Mouse (Mus musculus) activated CD4-positive, CD25-positive, alpha-beta regulatory T cell, adult 4 months (primary cell): ENCODE results near the gene Tcf7l2. TPM values are rescaled to one million over a fixed set of nuclear protein-coding genes. Genes with fewer than 3 reads are reported as not detected.

Source experiments
- ATAC-seq: one replicate; pipeline ENCODE4 v1.8.0; 2017
- polyA plus RNA-seq, 2 experiments: library from polyadenylated mRNA; unstranded; fragments of 100-300 nt; shearing (Covaris generic); gene quantifications; one replicate each; pipeline ENCODE4 v1.2.1; 2017

Tcf7l2 gene
- polyA plus RNA-seq, 2 experiments from 2014 or later, result 1.6 TPM

DNA sequence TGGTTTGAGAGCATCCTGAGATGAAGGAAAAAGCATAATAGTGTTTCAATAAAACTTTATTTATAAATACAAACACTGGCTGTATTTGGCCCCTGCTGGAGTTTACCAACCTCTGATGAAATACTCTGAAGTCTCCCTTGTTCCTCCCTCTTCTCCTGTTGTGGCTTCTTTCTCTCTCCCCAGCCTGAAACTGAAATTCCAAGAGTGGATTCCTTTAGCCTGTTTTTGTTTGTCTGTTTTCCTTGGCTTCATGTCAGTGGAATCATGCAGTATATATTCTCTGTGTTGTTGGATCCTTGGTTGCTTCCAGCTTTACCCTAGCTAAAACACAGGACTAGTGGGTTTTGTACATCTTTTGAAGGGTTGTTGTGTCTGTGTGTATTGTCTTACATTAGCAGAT, 16.5 kb downstream of the Tcf7l2 start:
- ATAC-seq, result no peak

DNA sequence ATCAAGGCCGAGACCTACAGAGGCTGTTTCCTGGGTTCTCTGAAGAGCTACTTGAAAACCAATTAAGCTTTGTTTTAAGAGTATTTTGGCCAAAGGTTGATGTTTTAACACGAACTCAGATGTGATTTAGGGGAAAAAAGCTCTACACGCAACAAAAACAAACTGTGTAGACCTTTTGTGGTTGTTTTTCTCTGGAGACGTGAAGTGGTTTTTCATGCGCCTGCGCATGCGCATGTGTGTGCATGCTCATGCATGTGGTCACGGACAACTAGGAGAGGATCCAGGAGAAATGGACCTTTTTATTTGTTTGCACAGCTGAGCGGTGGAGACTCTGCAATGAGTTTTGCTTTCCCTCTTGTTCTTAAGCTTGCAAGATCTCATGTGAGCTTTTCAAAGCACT, 17.4 kb downstream of the Tcf7l2 start:
- no peak for ATAC-seq

DNA sequence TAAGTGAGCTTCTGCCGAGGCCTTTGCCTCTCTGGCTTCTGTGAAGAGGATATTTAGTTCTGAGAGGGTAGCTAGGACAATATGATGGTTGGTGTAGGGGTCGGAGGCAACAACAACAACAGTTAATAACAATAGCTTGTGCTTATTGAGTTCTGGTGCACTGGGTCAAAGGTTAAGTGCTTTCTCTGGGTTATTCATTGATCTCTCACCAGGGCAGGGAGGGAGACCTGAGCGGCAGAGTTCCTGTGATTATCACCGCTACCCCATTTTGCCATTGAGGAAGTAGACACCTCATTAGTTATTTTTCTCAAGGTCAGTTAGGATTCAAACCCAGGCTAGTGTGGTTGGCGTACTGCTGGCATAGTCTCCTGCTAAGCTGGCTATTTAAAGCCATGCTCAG, 19.5 kb downstream of the Tcf7l2 start:
- no peak for ATAC-seq

DNA sequence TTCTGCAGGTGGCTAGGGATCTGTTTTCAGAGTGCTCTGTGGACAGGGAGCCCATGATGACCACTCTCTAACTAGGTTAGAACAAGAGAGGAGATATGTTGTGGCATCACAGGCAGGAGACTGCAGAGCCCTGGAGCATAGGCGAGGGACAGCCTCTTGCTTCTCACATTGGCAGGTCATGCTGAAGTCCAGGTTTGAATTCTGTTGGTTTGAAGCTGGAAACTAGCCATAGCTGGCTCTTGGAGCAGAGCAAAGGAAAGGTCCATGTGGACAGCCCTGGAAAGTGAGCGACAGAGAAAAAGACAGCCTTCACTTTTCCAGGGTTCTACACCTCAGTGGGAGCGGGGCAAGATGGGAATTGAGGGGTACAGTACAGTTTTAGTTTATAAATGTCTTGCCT, 20.6 kb downstream of the Tcf7l2 start:
- no peak for ATAC-seq

DNA sequence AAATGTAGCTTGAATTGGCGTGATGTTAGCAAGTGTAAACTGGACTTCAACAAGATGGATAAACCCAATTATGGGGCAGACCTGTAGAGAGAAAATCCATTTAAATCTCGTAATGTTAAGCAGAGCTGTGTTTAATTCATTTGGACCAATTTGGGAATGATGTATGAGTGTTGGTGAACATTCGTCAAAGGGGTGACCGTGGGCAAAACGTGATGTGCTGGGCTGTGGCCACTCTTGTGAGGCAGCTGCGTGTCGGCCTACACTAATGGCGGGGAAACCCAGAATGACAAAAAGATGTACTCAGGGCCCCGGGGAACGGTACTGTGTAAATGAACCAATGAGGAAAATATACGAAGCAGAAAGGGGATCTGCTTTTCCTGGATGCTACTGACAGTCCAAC, 24.2 kb downstream of the Tcf7l2 start:
- no peak for ATAC-seq

DNA sequence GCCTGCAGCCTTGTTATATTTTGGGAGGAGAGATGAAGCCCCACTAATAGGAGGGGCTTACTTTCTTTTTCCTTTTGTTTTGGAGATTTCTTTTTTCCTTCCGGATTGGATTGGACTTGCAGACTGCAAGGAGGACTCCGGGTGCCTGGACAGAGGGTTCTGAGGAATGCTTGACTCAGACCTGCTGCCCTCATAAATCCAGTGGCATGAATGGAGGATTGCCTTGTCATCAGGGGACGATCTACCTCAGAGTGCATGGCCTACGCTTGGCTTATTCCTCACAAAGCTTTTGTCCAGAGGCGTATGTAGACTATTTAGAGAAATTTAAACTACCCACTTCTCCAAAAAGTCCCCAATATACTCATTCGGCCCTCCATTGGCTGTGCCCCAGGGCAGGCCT, 25.5 kb downstream of the Tcf7l2 start:
- ATAC-seq, result no peak

DNA sequence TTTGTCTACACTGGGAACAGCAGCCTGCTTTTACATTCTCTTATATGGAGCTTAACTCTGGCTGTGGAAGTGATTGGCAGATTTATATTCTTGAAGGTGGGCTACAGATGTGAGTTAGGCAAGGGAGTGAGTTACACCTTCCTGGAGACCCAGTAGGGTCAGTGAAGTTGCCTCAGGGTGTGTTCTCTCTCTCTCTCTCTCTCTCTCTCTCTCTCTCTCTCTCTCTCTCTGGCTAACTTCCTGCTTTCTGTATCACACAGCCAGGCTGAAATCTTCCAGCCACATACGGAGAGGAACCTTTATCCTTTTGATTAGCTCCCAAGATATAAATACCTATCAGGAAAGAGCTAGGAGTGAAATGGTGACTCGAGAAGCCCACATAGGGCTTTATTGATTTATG, 26.0 kb downstream of the Tcf7l2 start:
- no peak for ATAC-seq

DNA sequence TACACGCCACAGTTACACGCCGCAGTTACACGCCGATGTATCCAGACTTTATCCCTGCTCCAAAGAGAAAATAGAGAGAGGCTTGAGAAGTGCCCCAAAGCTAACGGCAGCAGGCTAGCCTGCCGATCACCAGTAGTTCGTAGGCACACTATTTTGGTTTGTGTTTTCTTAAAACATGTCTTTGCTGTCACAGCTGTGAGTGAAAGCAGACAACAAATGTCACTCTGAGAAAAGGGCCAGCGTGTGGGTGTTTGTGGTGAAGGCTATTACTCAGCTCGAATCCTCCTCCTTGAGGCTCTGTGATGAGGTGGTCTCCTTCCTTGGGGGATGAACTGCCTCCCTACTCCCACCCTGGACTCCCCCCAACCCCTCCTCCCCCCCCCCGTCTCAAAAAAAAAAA, 26.6 kb downstream of the Tcf7l2 start:
- ATAC-seq, result no peak

DNA sequence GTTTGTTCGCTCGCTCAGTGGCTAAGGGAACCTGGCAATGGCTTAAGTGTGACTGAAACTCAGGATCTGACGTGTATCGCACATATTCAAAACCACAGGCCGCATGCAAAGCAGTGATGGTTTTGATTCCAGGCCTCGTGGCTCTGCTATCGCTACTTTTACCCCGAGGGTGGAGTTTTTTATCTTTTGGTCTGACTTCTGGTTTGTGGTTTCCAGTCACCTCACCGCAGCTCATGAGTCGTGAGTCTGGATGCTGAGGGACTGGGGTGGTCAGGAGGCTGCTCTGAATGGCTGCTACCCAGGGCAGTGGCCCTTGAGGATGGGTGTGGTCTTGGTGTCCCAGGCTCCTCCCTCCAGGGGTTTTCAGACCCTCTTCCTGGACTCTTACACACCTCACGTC, 27.3 kb downstream of the Tcf7l2 start:
- no peak for ATAC-seq

DNA sequence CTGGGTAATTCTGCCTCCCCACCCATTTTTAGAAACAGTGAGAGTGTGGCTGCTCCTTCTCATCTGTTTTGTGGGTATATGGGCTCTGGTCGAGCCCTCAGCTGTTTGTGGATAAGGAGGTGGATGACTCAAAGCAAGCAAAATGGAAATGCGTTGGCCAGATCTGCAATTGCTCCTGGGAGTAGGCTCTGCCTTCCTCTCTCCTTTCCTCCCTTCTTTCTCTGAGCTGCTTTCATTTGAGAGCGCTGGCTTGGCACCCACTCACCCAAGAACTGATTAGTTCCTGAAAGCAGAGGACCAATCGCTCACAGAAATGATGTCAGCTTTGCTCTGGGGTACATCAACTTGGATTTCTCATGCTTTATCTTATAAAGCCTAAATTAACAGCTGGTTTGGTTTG, 32.7 kb downstream of the Tcf7l2 start:
- no peak for ATAC-seq

DNA sequence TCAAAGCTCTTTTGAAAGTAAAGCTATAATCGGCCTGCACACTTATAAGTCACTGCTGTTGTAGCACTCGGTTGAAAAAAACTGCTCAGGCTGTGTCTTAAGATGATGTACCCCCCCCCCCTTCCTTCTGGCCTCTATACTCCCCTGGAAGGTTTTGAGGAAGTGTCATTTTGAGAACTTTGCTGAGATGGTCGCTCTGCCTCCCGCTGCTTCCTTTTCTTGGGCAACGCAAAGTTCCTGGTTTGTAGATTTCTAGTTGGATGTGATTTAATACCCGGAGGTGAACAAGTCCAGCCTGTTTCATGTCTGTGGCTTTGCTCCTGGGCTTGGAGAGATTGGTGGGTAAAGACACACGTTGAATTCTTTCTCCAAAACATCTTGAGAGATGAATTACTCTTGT, 33.2 kb downstream of the Tcf7l2 start:
- ATAC-seq, result no peak

DNA sequence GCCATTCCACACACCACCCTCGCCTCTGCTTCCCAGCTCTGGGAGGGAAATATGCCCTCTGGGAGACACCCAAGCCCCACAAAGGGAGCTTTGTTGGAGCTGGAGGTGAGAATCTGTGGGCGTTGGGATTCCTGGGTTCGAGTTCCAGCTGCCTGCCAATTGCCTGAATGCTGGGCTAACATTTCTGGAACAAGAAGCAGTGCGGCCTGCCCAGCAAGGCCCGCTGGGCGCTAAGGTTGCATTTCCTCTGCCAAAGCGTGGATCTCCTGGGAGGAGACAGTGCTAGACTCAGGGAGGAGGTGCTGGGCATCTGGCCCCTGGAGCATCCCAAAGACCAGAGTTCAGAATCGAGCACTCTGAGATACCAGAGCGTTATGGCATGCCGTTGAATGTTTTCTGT, 38.3 kb downstream of the Tcf7l2 start:
- ATAC-seq, result no peak

DNA sequence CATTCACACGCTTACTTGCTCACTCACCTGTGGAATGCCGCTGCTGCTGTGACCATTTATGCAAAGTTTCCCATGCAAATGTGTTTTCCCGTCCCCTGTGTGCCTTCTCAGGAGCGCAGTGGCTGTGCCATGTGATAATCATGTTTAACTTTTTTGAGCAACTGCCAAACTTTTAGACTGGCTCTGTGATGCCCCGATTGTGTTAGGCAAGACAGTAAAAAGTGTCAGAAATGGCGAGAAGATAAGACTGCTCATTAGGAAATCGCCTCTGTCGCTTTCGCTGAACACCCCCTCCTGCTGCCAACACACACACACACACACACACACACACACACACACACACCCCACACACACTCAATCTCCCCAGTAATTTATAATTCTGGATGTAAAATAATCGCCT, 39.5 kb downstream of the Tcf7l2 start:
- no peak for ATAC-seq

DNA sequence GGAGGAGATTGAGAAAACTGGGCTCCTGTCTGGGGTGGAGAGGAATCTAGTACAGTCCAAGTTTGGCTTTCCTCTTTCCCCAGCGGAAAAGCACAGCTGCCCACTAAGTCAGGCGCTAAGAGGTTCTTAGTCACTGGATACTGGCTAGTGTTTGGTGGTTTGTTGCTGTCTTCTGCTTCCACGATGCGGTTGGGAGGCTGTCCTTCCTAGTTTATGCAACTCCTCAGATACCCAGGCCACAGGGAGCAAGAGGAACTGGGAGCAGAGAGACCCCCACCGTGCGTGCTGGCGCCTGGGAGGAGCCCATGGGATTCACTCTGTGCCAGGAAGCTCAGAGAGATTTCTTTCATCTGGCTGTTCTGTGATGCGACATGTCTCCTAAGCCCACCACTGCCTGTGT, 40.1 kb downstream of the Tcf7l2 start:
- ATAC-seq, result no peak

DNA sequence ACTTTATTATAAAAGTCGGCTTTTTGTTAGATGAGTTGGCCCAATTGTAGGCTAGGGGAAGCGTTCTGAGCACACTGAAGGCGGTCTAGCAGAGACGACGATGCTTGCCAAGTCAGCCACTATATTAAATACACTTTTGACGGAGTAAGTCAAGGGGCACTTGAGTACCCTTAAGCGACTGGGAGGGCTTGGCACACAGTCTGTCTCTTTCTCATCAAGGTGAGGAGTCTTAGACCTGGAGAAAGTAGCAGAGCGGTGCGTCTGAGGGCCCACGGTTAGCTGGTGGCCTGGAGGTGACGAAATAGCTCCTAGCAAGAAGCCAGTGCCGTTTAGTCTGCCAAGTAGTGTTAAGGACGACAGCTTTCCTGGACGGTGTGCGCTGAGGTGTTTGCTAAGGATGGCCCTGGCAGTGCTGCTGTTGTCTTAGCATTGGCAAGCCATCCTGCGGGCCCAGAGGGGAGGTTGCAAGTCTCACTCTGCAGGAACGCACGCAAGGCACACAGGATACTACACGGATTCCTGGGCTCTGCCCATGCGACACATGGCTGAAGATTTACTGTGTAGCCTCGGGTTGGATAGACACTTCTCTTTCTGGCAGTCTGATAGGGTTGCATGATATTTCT, 43.3 kb downstream of the Tcf7l2 start:
- no peak for ATAC-seq

DNA sequence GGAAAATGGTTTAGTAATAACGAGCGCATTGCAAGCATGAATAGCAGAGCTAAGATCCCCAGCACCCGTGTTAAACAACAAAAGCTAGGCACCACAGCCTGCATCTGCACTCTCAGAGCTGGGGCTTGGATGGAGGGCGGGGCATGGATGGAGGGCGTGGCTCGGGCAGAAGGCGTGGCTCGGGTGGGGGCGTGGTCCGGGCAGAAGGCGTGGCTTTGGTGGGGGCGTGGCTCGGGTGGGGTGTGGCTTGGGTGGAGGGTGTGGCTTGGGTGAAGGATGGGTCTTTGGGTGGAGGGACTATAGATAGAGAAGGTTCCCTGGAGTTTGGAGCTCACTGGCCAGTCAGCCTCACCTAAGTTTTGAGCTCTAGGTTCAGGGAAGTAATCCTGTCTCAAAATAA, 45.8 kb downstream of the Tcf7l2 start:
- ATAC-seq, result no peak

DNA sequence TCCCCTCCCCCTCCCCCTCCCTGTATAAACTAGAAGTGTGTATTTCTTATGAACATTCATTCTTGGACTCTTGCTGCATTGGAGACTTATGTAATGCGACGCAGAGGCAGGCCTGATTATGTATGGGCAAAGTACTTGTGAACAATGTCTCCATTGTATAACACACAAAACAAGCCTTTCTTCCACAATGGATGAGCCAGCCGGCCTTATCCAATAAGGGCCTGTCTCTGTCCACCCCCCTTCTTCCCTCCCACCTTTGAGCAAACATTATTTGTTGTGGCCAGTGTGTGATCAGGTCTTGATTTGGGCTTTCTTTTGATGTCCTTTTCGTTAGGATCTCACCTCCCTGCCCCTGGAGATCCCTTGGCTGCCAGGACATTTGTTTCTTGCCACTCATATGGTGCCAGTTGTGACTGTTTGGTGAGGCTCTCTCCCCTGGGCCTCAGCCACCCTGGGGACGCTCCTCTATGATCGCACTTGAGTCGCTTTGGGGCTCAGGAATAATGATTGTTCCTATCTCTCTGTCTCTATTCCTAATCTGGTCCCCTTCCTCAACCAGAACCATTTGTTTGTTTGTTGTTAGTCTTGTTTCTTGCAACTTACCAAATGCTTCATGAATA, 46.8 kb downstream of the Tcf7l2 start:
- no peak for ATAC-seq

DNA sequence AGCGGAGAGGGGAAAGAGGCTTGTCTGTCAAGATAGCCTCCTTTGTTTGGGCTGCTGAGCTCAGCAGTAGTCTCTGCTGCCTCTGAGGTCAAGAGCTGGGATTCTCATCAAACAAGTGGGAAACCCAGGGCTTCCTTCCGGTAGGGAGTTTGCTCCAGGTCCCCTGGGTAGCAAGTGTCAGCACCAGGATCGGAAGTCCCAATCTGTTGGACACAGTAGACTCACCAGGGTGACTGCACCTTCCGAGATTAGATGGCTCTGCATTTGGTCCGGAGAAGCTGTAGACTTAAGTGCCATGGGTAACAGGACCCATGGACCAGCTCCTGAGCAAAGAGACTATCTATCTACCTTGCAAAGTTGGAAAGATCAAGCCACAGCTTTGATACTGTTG, 47.3 kb downstream of the Tcf7l2 start:
- ATAC-seq, result no peak

DNA sequence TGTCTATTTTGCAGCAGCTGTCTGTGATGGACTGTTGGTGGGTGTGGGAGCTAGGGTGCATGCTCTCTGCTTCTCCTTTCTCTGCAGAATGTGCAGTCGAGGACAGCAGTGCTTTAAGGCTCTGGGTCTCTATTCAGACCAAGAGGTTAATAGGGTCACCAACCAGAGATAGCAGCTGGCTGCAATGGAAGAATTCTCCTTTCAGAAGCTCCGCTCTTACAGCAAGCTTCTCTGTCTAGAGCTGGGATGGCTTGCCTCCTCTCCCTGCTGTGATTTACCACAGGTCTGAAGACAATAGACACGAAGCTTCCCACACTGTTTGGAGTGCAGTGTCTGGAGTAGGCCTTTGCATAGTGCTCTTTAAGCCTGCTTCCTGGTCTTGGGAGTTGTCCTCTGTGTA, 48.2 kb downstream of the Tcf7l2 start:
- ATAC-seq, result no peak

DNA sequence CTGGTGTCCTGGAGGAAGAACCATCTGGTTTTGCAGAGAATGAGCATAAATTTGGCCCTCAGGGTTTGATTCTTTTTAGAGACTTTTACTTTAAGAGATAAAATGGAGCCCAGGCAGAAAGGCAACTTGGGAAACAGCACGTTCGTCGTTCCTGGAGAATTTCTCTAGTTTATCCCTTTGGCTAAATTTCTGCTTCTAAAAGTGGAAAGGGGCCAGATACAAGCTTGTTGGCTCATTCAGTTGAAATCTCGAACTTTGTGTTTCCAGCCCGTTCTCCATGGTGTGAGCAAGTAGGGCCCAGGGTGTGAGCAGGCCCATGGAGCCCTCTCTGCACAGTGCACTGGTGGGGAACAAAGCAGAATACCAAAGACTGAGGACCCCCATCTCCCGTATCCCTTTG, 49.7 kb downstream of the Tcf7l2 start:
- no peak for ATAC-seq

DNA sequence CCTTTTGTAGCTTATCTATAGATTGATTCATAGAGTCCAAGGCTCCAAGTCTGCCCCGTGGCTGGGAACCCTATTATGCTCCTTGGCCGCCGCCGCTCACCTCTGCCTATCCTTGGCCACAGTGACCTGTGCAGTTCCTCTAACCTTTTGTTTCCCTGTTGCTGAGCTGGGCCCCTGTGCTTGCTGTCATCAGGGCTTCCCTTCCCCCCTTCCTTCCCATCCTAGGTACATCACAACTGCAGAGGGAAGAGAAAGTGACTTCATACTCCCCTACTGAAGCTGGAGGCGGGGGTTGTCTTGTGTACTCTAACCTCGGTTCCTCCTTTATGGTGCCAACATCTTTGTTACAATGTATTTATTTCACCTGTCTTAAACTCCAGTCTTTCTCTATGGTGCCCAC, 50.3 kb downstream of the Tcf7l2 start:
- no peak for ATAC-seq

DNA sequence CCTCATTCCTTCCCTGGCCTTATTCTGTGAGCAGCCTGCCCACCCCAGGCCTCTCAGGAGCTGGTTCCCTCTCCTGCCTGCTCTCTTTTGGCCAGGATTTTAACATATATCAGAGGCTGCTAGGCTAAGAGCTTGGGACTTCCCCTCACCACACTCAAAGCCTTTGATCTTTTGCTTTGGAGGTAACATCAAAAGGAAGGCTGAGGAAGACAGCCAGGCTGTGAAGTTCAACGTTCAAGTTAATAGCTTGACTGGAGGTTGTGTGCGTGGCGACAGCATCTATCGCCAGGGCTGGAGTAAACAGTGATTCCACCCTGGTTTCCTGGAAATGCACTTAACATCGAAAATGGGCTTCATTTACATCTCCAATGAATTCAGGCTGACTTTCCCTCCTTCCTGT, 51.0 kb downstream of the Tcf7l2 start:
- ATAC-seq, result peak; percentile 95

DNA sequence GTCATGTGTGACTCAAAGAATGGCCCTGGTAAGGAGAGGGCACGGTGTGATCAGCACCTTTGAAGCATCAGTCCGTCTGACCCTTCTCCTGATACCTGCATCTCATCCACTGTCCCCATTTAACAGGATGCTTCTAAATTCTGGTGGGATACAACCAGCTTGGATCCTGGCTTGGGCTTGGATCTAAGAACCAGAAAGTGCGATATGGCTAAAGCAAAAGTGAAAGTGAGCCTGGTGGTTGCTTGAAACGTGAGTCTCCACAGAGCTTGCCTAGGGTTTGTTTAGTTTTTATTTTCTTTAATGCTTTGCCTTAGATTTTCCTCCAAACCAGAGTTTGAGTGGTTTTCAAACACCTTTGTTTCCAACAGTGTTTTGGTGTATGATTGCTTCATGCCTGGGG, 51.4 kb downstream of the Tcf7l2 start:
- no peak for ATAC-seq

DNA sequence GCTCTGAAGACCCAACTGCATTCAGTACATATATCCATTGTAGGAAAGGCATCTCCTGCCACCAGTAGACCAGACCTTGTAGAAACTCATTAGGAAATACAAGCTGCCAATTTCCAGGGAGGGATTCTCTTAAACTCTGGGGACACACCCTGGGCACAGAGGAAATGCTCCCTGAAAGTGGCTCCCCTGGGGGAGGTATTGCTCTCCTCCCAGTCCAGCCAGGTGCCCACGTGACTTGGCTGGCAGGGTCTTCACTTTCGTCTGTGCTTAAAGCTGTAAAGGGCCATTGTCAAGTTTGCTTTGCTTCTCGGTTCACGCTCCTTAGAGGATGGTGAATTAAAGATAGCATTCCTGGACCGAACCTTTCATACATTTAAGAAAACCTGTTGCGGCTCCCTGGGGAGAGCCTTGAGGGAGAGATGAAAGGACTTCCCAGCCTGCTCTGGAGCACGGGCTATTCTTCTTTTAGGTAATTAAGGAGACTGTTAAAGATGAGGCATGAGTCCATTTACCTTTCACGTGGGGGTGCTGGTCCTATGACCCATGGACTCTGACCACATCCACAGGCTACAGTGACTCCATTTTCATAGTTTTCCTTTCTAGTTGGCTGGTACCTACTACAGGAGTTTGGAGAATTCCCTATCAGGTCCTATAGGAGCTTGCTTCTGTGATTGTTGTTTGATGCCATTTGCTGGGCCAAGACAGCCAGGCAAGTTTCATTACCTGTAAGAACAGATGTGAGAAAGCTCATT, 52.8 kb downstream of the Tcf7l2 start:
- ATAC-seq, result no peak

DNA sequence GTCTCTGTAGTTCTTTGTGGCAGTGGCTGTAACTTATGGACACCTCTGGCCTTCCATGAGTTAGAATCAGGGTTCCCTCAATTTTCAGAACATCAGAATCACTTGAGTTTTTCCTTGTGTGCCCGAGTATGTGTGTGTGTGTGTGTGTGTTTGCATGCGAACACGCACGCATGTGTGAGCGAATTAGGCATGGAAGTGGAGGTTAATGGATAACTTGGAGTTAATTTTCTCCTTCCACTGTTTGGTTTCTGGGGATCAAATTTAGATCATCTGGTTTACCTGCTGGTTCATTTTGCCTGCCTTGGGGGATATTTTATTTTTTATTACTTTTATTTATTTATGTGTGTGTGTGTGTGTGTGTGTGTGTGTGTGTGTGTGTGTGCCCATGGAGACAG, 53.3 kb downstream of the Tcf7l2 start:
- no peak for ATAC-seq
